Mouse (Mus musculus): Measurements from ENCODE around the gene Gm42957. TPM values are rescaled to one million over a fixed set of nuclear protein-coding genes. Genes with fewer than 3 reads are reported as not detected.
"Not testable (repeated sequence)": the region's sequence is repeated elsewhere in the genome, so short reads cannot be mapped to it uniquely, and the experiment has no call there.

Gene Gm42957
- polyA plus RNA-seq, 1 experiment from 2014 or later = 0.10 TPM

DNA sequence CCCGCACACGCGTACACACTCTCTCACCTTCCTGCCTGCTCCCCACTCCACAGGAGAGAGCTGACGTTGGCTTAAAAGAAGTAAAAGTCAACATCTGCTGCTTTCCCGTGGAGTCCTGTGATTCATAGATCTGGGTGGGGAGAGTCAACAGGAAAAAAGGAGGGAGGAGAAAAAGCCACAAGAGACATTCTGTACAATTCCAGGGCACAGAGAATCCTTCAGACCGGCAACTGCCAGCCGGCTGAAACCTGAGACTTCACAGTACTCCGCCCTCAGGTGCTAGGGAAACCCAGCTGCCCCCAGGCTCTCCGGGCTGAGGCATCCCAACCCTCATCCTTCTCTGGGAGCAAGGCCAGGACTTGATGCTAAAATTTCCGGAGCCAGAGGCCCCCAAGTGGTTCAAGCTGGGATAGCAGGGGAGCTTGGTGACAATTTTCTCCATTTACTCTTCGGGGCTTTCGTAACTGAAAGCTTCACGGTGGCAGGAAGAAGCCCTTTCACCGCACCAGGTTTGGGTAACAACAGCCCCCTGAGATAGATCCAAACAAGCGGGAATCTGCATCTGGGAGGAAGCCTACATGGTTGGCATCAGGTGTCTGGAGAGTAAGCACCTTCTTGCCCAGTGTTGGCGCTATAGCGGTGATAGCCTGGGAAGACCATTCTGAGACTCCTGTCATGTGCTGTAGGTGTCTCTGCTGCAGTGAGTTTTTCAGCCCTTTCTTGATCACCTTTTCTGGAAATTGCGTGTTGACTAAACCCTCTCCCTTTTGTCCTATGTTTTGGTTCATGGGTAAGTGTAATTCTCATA is 28.4 kb downstream of the Gm42957 start:
- no peaks in the 10 kb centered on the region for H3K36me3 ChIP-seq
- H3K4me1 ChIP-seq (replicated peaks) = peaks cover 14% of the 10 kb centered on the region
- WGBS = 4% methylated on average over 18 of the region's 18 CpGs
- peak; percentile 74 for ATAC-seq (replicated peaks; ENCODE audit: insufficient number of reproducible peaks, insufficient read depth, low FRiP score, low read depth)
- peak overlapping the region; percentile 39 for H3K4me3 ChIP-seq
- H3K9ac ChIP-seq = peak overlapping the region; percentile 47; the same call in 1 of the 2 replicates
- peak overlapping the region; percentile 31; the same call in 1 of the 2 replicates for H3K27ac ChIP-seq
- peak overlapping the region; percentile 72 for H3K4me2 ChIP-seq
- no peaks in the 10 kb centered on the region for H3K27me3 ChIP-seq
- no peaks in the 10 kb centered on the region for H3K9me3 ChIP-seq (replicated peaks)

DNA sequence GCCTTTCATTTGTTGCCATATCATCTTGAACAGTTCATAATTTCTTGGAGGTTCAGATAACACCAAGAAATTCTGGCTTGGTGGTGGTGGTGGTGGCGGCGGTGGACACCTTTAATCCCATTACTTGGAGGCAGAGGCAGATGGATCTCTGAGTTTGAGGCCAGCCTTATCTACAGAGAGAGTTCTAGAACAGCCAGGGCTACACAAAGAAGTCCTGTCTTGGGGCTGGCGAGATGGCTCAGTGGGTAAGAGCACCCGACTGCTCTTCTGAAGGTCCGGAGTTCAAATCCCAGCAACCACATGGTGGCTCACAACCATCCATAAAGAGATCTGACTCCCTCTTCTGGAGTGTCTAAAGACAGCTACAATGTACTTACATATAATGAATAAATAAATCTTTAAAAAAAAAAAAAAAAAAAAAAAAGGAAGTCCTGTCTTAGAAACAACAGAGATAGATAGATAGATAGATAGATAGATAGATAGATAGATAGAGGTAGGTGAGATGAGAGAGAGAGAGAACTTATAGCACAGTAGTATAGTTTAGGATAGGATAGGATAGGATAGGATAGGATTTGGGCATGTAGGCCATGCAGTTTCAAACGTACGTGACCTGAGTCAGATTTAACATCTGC is 30.6 kb downstream of the Gm42957 start:
- not testable (repeated sequence) for H3K27me3 ChIP-seq; H3K4me2 ChIP-seq; H3K27ac ChIP-seq; H3K9ac ChIP-seq; ATAC-seq (replicated peaks; ENCODE audit: insufficient number of reproducible peaks, insufficient read depth, low FRiP score, low read depth); H3K9me3 ChIP-seq (replicated peaks); H3K4me3 ChIP-seq; H3K36me3 ChIP-seq
- H3K4me1 ChIP-seq (replicated peaks) = peaks cover 20% of the 10 kb centered on the region
- 86% methylated on average over 7 of the region's 7 CpGs for WGBS

DNA sequence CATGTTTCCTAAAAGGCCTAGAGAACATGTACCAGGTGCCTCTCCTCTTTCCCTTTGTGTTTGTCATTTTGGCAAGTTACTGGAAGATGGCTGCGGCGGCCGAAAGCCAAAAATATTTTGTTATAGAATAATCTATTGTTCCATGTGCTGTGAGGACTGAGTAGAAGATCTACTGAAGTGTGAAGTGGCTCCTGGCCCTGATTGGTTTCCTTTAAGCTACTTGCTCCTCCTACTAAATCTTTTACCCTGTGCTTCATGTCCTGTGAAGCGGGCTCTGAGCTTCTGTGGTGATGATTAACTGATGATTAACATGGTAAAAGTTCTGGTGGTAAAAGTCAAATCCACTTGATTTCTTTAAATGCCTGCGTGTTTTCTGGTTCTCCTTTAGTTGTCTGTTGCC is 31.6 kb downstream of the Gm42957 start:
- ATAC-seq (replicated peaks; ENCODE audit: insufficient number of reproducible peaks, insufficient read depth, low FRiP score, low read depth) = no peak
- Histone ChIP-seq H3K27me3 (no peaks in the 10 kb centered on the region), H3K9ac (no peak overlapping the region), H3K4me3 (no peak overlapping the region), H3K4me1 (replicated peaks) (peaks cover 20% of the 10 kb centered on the region), H3K4me2 (no peak overlapping the region), H3K27ac (no peak overlapping the region), H3K9me3 (replicated peaks) (no peaks in the 10 kb centered on the region), H3K36me3 (no peaks in the 10 kb centered on the region)
- WGBS = 89% methylated on average over 5 of the region's 5 CpGs

DNA sequence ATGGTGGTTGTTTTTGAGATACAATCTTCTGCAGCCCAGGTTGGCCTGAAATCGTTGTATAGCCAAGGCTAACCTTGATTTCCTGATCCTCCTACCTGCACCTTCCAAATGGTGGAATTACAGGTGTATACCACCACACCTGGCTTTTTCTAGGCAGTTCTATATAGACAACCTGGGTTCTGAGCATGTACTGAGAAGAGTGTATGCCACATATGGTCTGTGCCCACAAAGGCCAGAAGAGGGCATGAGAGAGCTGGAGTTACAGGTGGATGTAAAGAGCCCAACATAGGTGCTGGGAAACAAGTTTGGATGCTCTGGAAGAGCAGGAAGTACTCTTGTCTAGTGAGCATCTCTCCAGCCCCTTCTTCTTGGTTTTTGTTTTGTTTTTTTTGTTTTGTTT is 32.0 kb downstream of the Gm42957 start:
- Histone ChIP-seq H3K9me3 (replicated peaks) (no peaks in the 10 kb centered on the region), H3K4me2 (no peak overlapping the region), H3K27me3 (no peaks in the 10 kb centered on the region), H3K4me1 (replicated peaks) (peaks cover 20% of the 10 kb centered on the region), H3K9ac (no peak overlapping the region), H3K4me3 (no peak overlapping the region), H3K27ac (no peak overlapping the region), H3K36me3 (no peaks in the 10 kb centered on the region)
- ATAC-seq (replicated peaks; ENCODE audit: insufficient number of reproducible peaks, insufficient read depth, low FRiP score, low read depth) = no peak
- WGBS = 31% methylated on average over 1 of the region's 1 CpGs

DNA sequence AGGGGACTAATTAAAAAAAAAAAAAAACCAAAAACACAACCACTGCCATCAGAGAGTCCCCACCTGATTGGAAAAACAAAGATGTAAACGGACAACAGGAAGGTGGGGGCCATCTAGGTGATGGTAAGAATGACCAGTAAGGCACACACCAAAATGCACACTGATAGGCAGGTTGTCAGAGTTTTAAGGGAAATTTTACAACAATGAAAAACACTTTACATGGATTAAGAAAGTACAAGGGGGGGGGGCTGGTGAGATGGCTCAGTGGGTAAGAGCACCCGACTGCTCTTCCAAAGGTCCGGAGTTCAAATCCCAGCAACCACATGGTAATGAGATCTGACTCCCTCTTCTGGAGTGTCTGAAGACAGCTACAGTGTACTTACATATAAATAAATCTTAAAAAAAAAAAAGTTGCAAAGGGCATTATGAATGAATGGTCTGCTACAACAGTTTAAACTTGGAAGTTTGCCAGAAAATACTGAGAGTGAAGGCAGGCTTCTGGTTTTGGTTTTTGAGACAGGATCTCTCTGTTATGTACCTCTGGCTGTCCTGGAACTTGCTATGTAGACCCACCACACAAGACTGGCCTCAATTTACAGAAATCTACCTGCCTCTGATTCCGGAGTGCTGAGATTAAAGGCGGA is 33.3 kb downstream of the Gm42957 start:
- Histone ChIP-seq H3K36me3 (no peaks in the 10 kb centered on the region), H3K4me2 (no peak overlapping the region), H3K27ac (no peak overlapping the region), H3K27me3 (no peaks in the 10 kb centered on the region), H3K4me3 (no peak overlapping the region), H3K9me3 (replicated peaks) (no peaks in the 10 kb centered on the region), H3K9ac (no peak overlapping the region), H3K4me1 (replicated peaks) (peaks cover 13% of the 10 kb centered on the region)
- ATAC-seq (replicated peaks; ENCODE audit: insufficient number of reproducible peaks, insufficient read depth, low FRiP score, low read depth) = no peak
- WGBS = 91% methylated on average over 5 of the region's 5 CpGs

DNA sequence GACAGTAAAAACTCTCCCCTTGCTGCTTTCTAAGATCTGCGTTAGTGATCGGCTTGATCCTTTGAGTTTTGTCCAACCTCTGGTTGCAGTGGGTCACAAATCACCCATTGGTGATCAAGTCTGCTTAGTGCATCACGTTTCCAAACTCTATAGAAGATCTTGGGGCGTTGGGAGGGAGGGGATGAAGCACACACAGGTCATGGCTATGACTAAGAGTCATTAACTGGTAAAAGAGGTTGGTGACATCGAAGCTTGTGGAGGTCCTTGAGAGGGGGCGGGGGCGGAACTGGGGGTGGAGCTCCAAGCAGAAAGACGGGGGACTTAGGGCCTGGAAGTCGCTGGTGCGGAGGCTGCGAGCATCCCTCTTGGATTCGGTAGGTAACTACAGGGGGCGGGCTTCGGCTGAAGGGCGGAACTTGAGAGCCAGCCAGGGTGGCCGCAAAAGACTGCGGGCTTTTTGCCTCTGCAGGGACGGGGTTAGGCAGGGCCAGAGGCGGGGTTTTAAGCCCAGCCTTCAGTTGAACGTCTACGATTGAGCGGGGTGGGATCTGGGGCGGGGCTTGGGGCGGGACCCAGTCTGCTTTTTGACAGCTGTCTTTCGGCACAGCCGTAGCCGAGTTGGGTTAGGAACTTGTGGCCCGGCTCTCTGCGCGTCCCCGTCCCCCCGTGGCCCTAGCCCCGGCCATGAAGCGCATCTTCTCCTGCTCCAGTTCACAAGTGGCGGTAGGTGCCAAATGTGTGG is 34.6 kb downstream of the Gm42957 start, which contains the start of gene Ankrd35:
Gene Ankrd35, plus strand, starts transcription at position 405 of the 742 bp plus-strand sequence.
- ATAC-seq (replicated peaks; ENCODE audit: insufficient number of reproducible peaks, insufficient read depth, low FRiP score, low read depth) = peak; percentile 93

DNA sequence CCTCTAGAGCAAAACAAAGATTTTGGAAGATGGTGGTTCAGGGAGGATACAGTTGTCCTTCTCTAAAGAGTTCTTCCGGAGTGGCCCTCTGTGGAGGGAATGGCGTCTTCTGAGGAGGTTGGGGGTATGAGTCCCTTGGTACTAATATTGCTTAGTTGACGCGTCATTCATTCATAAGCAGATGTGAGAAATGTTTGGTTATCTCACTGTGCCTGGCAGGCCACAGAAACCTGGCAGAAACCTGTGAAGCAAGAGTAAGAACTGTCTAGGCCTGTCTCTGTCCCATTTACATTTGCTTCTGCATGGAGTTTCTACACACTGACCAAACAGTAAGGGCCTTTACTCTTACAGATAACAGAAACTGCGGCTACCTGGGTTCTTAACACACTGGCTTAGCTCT is 36.2 kb downstream of the Gm42957 start:
- ATAC-seq (replicated peaks; ENCODE audit: insufficient number of reproducible peaks, insufficient read depth, low FRiP score, low read depth) = no peak

More for the DNA sequence above, 34.6 kb downstream of the Gm42957 start, which contains the start of gene Ankrd35:
- Histone ChIP-seq H3K9ac (peak within 1 kb of the TSS; percentile 10; the same call in 1 of the 2 replicates), H3K27ac (no peak within 1 kb of the TSS), H3K4me3 (peak within 1 kb of the TSS; percentile 48), H3K4me2 (peak within 1 kb of the TSS; percentile 82), H3K4me1 (replicated peaks) (peaks cover 6% of the 10 kb centered on the region), H3K36me3 (no peaks in the 10 kb centered on the region), H3K27me3 (no peaks in the 10 kb centered on the region), H3K9me3 (replicated peaks) (no peaks in the 10 kb centered on the region)
- WGBS = 5% methylated on average over 35 of the region's 35 CpGs

DNA sequence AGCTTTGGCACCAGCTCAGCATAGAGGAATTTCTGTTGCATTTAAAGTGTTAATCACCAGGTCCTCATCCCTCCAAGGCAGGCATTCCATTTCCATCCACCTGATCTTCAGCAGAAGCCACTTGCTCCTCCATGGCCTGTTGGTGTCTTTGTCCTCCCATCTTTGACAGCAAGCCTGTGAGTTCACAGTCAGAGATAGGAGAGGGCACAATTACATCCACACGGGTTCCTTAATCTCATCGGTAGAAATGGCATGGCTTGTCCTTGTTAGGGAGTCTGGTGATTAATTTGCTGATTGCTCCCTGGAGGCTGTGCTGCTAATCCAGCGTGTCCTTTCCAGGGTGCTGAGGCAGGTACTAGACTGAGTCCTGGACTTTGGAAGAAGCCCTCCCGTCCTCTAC is 38.2 kb downstream of the Gm42957 start:
- no peaks in the 10 kb centered on the region for H3K36me3 ChIP-seq
- H3K9me3 ChIP-seq (replicated peaks) = no peaks in the 10 kb centered on the region
- peaks cover 6% of the 10 kb centered on the region for H3K4me1 ChIP-seq (replicated peaks)
- no peak overlapping the region for H3K27ac ChIP-seq
- H3K4me2 ChIP-seq = no peak overlapping the region
- no peak for ATAC-seq (replicated peaks; ENCODE audit: insufficient number of reproducible peaks, insufficient read depth, low FRiP score, low read depth)
- H3K4me3 ChIP-seq = no peak overlapping the region
- H3K27me3 ChIP-seq = peaks cover 1% of the 10 kb centered on the region; the same call in 1 of the 2 replicates
- 66% methylated on average over 4 of the region's 4 CpGs for WGBS
- H3K9ac ChIP-seq = no peak overlapping the region

More for the DNA sequence above, 36.2 kb downstream of the Gm42957 start:
- no peaks in the 10 kb centered on the region for H3K27me3 ChIP-seq
- WGBS = 91% methylated on average over 5 of the region's 5 CpGs
- no peak overlapping the region for H3K4me2 ChIP-seq
- H3K36me3 ChIP-seq = no peaks in the 10 kb centered on the region
- no peak overlapping the region for H3K4me3 ChIP-seq
- no peak overlapping the region for H3K27ac ChIP-seq
- H3K4me1 ChIP-seq (replicated peaks) = peaks cover 6% of the 10 kb centered on the region
- no peak overlapping the region for H3K9ac ChIP-seq
- no peaks in the 10 kb centered on the region for H3K9me3 ChIP-seq (replicated peaks)

DNA sequence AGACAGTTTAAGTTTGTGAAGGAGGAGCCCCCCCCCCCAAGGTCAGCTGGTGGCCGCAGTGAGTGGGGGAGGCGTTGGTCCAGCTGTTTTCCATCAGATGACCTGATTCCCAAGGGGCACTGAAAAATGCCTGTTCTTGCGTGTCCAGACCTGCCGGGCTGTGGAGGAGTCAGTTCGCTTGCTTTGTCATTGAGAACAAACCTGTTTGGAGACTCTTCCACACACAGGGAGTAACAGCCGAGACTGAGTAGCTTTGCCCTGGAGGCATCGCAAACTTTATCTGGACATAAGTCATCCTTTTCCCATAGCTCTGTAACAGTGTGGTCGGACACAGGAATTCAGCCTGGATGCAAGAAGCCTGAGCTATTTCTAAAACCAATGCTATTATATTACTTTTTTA is 39.2 kb downstream of the Gm42957 start:
- peaks cover 6% of the 10 kb centered on the region for H3K4me1 ChIP-seq (replicated peaks)

DNA sequence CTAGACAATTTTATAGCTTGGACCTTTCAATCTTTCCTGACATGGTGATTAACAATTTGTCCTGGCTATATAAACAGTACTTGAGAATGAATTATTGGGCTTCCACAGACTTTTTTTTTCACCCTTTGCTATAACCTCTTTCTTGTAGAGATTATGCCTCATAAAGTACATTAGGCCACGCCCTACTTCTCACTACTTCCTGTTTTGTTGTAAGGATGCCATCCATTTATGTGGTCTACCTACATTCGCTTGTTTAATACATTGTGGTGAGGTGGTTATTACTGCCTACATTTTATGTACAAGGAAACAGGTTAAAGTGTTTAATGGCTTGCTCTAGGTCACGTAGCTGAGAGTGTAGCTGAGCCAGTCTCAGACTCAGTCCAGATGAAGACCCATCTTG is 39.9 kb downstream of the Gm42957 start:
- H3K9me3 ChIP-seq (replicated peaks) = no peaks in the 10 kb centered on the region
- H3K9ac ChIP-seq = no peak overlapping the region
- peaks cover 5% of the 10 kb centered on the region for H3K4me1 ChIP-seq (replicated peaks)
- no peak overlapping the region for H3K4me3 ChIP-seq
- H3K36me3 ChIP-seq = no peaks in the 10 kb centered on the region
- no peak overlapping the region for H3K27ac ChIP-seq
- H3K4me2 ChIP-seq = no peak overlapping the region
- 76% methylated on average over 3 of the region's 3 CpGs for WGBS
- peaks cover 14% of the 10 kb centered on the region for H3K27me3 ChIP-seq
- ATAC-seq (replicated peaks; ENCODE audit: insufficient number of reproducible peaks, insufficient read depth, low FRiP score, low read depth) = no peak

More for the DNA sequence above, 39.2 kb downstream of the Gm42957 start:
- 61% methylated on average over 8 of the region's 8 CpGs for WGBS
- Histone ChIP-seq H3K9ac (no peak overlapping the region), H3K27me3 (peaks cover 8% of the 10 kb centered on the region), H3K27ac (no peak overlapping the region), H3K9me3 (replicated peaks) (no peaks in the 10 kb centered on the region), H3K4me3 (no peak overlapping the region), H3K36me3 (no peaks in the 10 kb centered on the region), H3K4me2 (no peak overlapping the region)
- ATAC-seq (replicated peaks; ENCODE audit: insufficient number of reproducible peaks, insufficient read depth, low FRiP score, low read depth) = no peak

DNA sequence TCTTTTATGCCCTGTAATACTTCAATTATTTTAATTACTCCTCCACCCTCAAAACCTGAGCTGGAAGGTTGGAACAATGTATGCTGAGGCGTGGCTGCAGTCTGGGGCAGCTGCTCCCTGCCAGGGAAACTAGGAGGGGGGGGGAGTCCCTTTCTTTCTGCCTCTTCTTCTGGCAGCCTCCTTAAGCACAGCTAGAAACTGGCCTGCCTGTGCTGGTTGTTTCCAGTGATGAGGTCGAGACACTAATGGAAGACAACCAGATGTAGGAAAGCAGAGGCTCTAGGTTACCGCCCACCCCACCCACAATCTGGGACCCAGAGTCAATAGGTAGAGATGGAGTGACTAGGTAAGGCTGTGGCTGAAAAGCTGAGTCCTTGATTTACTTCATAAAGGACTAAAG is 40.4 kb downstream of the Gm42957 start:
- H3K36me3 ChIP-seq = no peaks in the 10 kb centered on the region
- H3K9me3 ChIP-seq (replicated peaks) = no peaks in the 10 kb centered on the region
- no peak overlapping the region for H3K27ac ChIP-seq
- WGBS = 62% methylated on average over 3 of the region's 3 CpGs
- no peak overlapping the region for H3K4me3 ChIP-seq
- ATAC-seq (replicated peaks; ENCODE audit: insufficient number of reproducible peaks, insufficient read depth, low FRiP score, low read depth) = no peak
- peaks cover under 1% of the 10 kb centered on the region for H3K4me1 ChIP-seq (replicated peaks)
- H3K4me2 ChIP-seq = no peak overlapping the region
- H3K27me3 ChIP-seq = peaks cover 19% of the 10 kb centered on the region
- no peak overlapping the region for H3K9ac ChIP-seq

Data from heart, embryonic 15.5 days (tissue).